Mouse (Mus musculus): ENCODE results near the gene Rtl10.

DNA sequence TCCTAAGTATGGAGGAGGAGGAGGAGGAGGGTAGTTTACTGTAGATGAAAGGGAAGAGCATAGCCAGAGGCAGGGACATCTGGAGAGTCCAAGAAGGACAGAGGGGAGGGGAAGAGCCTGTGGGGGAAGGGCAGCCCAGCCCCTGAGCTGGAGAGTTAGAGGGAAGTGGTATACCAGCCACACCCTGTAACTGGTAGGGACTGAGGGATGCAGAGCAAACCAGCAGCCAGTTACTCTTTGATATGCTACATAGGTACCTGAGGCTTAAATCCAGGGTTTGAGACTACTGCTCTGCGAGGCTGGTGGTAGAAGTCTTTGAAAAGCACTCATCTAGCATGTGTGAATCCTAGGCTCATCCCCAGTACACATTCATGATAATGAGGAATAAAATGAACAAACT is 7.8 kb upstream of the Rtl10 start:
- TF ChIP-seq CTCF (IDR thresholded peaks at IDR 0.05; ENCODE audit: borderline replicate concordance, extremely low read depth, insufficient read depth, insufficient read length) (no peak), POLR2A (IDR thresholded peaks at IDR 0.05; ENCODE audit: borderline replicate concordance, extremely low read depth, insufficient read depth, insufficient read length, poor library complexity, severe bottlenecking) (no peak)

All from brain, embryonic 14.5 days (tissue).